ENCODE assay signal across 14 mouse cellular contexts in genomic region chr17:63860988-63861387, GRCm38 (mm10). TPM values are rescaled to one million over a fixed set of nuclear protein-coding genes. Genes with fewer than 3 reads are reported as not detected.
DNase-seq lines count a peak whose midpoint lies in the region; ATAC-seq and TF ChIP-seq lines count a peak whose summit lies in the region.
"Had no signal": no experiment of that assay in that cellular context is flagged by ENCODE, and none has a peak within 500 bp of the region (broad histone marks: within the 10 kb centered on the region; RNA-seq: fewer than 3 reads in every experiment).

No protein-coding gene starts in this region.

- no peak for ATAC-seq in hindbrain, postnatal 0 days
- no peak for ATAC-seq in hindbrain, embryonic 12.5 days (ENCODE audit: low FRiP score)

- H3K27me3 ChIP-seq in hindbrain, postnatal 0 days (ENCODE audit: insufficient read depth, low read length): no peaks in the 10 kb centered on the region
- H3K27me3 ChIP-seq in hindbrain, embryonic 12.5 days: peaks cover 5% of the 10 kb centered on the region; the same call in 1 of the 2 replicates
- H3K27me3 ChIP-seq: lung, embryonic 15.5 days had no signal

- no peaks in the 10 kb centered on the region for H3K9me3 ChIP-seq in hindbrain, postnatal 0 days (ENCODE audit: low read length)
- H3K9me3 ChIP-seq in hindbrain, embryonic 12.5 days (replicated peaks): no peaks in the 10 kb centered on the region
- H3K9me3 ChIP-seq: lung, embryonic 15.5 days had no signal

- H3K9ac ChIP-seq in hindbrain, postnatal 0 days (replicated peaks; ENCODE audit: low read length): no peak overlapping the region
- H3K9ac ChIP-seq in hindbrain, embryonic 12.5 days: no peak overlapping the region
- H3K9ac ChIP-seq: lung, embryonic 15.5 days had no signal

- H3K4me3 ChIP-seq in hindbrain, postnatal 0 days (ENCODE audit: low read length): no peak overlapping the region
- no peak overlapping the region for H3K4me3 ChIP-seq in hindbrain, embryonic 12.5 days
- no peak overlapping the region for H3K4me3 ChIP-seq in lung, adult 2 months (replicated peaks; ENCODE audit: extremely low read depth, low read depth, low read length)
- H3K4me3 ChIP-seq in layer of hippocampus, adult 2 months: no peak overlapping the region
- H3K4me3 ChIP-seq: lung, embryonic 15.5 days had no signal

- H3K4me1 ChIP-seq in hindbrain, postnatal 0 days (ENCODE audit: insufficient read depth, low read length): peaks cover 5% of the 10 kb centered on the region; the same call in 1 of the 2 replicates
- H3K4me1 ChIP-seq in hindbrain, embryonic 12.5 days: peaks cover 5% of the 10 kb centered on the region; the same call in 1 of the 2 replicates
- peaks cover 3% of the 10 kb centered on the region; the same call in 1 of the 2 replicates for H3K4me1 ChIP-seq in lung, adult 2 months (ENCODE audit: control insufficient read depth, insufficient read depth, low read length)

- no peaks in the 10 kb centered on the region for H3K36me3 ChIP-seq in hindbrain, postnatal 0 days (ENCODE audit: insufficient read depth, low read length)
- H3K36me3 ChIP-seq in hindbrain, embryonic 12.5 days: no peaks in the 10 kb centered on the region
- H3K36me3 ChIP-seq: lung, embryonic 15.5 days had no signal

- no peak for TF ChIP-seq POLR2A in lung, adult 2 months (IDR thresholded peaks at IDR 0.05; ENCODE audit: borderline replicate concordance, extremely low read depth, low read depth, low read length)

- DNase-seq in embryo, embryonic 11 days: peak; percentile 49
- DNase-seq in embryo, embryonic 10 days (ENCODE audit: low spot score): no peak
- DNase-seq in hindbrain, postnatal 0 days (ENCODE audit: low spot score): peak; percentile 65
- DNase-seq in lung, postnatal 10 days: peak; percentile 8
- DNase-seq in lung, adult 2 months: no peak
- peak; percentile 27 for DNase-seq in ZHBTc4 (ENCODE audit: low read depth, low spot score)
- no peak for DNase-seq in layer of hippocampus, adult 2 months (ENCODE audit: low spot score in 2 of 2)
- DNase-seq: cerebellum, adult 18-20 months; heart, postnatal 10 days; kidney, adult 8-10 months; thymus, adult 18-20 months had no signal

- no peak overlapping the region for H3K27ac ChIP-seq in hindbrain, postnatal 0 days
- no peak overlapping the region for H3K27ac ChIP-seq in hindbrain, embryonic 12.5 days
- no peak overlapping the region for H3K27ac ChIP-seq in layer of hippocampus, adult 2 months
- H3K27ac ChIP-seq: lung, embryonic 15.5 days had no signal

- 51% methylated on average over 4 of the region's 4 CpGs for WGBS in hindbrain, postnatal 0 days
- 72% methylated on average over 4 of the region's 4 CpGs for WGBS in hindbrain, embryonic 12.5 days
- 58% methylated on average over 4 of the region's 4 CpGs for WGBS in lung, adult 2 months

- H3K4me2 ChIP-seq in hindbrain, postnatal 0 days (ENCODE audit: low read depth, low read length): no peak overlapping the region
- no peak overlapping the region for H3K4me2 ChIP-seq in hindbrain, embryonic 12.5 days (replicated peaks)
- H3K4me2 ChIP-seq: lung, embryonic 15.5 days had no signal

- no peak for TF ChIP-seq CTCF in hindbrain, postnatal 0 days (IDR thresholded peaks at IDR 0.05; ENCODE audit: low read depth)
- no peak for TF ChIP-seq CTCF in lung, adult 2 months (IDR thresholded peaks at IDR 0.05; ENCODE audit: insufficient read depth, low read length)
- TF ChIP-seq CTCF in layer of hippocampus, adult 2 months (conservative IDR thresholded peaks at IDR 0.05): no peak

RNA-seq across cellular contexts. Expression of gene Fer, which starts 1.9 kb away (rescaled TPM):
- 14.3 and 20.8 TPM in 2 replicates for total RNA-seq in hindbrain, postnatal 0 days (2014; rRNA removed)
- polyA plus RNA-seq in hindbrain, postnatal 0 days (2015; fragmentation: Nextera tagmentation; extraction: Ambion mirVana): 24.8 and 25.1 TPM in 2 replicates
- polyA plus RNA-seq in hindbrain, embryonic 12.5 days (2016; fragmentation: Nextera tagmentation; extraction: Ambion mirVana): 33.1 and 39.9 TPM in 2 replicates
- polyA plus RNA-seq in lung, adult 2 months (2012; rRNA removed): 2.0 and 4.3 TPM in 2 replicates
- 10 to 100 TPM; 32.9 to 34.9 TPM for total RNA-seq in layer of hippocampus, adult 2 months (2021)

RNA-seq across cellular contexts. Expression of gene A930002H24Rik, which starts 2.6 kb away (rescaled TPM):
- total RNA-seq in hindbrain, postnatal 0 days (2014; rRNA removed): 8.4 TPM in 1 of 2 replicates, not detected in the other
- 2.8 and 3.8 TPM in 2 replicates for polyA plus RNA-seq in hindbrain, postnatal 0 days (2015; fragmentation: Nextera tagmentation; extraction: Ambion mirVana)
- polyA plus RNA-seq in hindbrain, embryonic 12.5 days (2016; fragmentation: Nextera tagmentation; extraction: Ambion mirVana): 2.3 and 2.8 TPM in 2 replicates
- 2.0 and 2.5 TPM in 2 replicates for polyA plus RNA-seq in lung, adult 2 months (2012; rRNA removed)
- not detected for total RNA-seq in layer of hippocampus, adult 2 months (2021)
- total RNA-seq: gastrocnemius, adult 18-20 months had no signal

Comparison
In these comparisons a context has a peak if more than half of its experiments do, and no peak if none do; other contexts are left out.
1. DNase-seq: peak in embryo, embryonic 11 days (single experiment), hindbrain, postnatal 0 days (single experiment), lung, postnatal 10 days (single experiment) and ZHBTc4 (single experiment); none in embryo, embryonic 10 days (single experiment), lung, adult 2 months (single experiment) and layer of hippocampus, adult 2 months (0 of 2).